Mouse (Mus musculus): Measurements from ENCODE around the gene Odf3.
A peak's percentile ranks its signal among the peaks of the same experiment; 100 is the strongest.
"Not testable (repeated sequence)": the region's sequence is repeated elsewhere in the genome, so short reads cannot be mapped to it uniquely, and the experiment has no call there.

Gene Odf3

GRCm38 (mm10) chr7:140881696-140882468 is 34.3 kb downstream of the Odf3 start, which contains the start of the genes Psmd13 and Sirt3:
Gene Psmd13 (plus strand): TSS chr7:140881968.
Gene Sirt3 (minus strand): TSS chr7:140882309.
- peak; percentile 94 for DNase-seq (ENCODE audit: low read depth, low spot score)

DNA sequence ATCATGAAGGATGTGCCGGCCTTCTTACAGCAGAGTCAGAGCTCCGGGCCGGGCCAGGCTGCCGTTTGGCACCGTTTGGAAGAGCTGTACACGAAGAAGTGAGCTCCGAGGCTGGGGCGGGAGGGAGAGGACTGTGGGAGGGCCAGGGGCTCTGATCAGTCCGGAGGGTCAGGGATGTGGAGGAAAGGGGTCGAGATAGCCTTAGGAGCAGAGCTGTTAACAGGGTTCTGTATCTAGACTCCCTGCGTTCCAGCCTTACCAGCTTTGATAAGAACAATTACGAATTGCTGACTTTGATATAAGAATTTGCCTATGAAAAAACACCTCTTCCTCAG is 34.8 kb downstream of the Odf3 start:
- DNase-seq (ENCODE audit: low read depth, low spot score), result no peak

DNA sequence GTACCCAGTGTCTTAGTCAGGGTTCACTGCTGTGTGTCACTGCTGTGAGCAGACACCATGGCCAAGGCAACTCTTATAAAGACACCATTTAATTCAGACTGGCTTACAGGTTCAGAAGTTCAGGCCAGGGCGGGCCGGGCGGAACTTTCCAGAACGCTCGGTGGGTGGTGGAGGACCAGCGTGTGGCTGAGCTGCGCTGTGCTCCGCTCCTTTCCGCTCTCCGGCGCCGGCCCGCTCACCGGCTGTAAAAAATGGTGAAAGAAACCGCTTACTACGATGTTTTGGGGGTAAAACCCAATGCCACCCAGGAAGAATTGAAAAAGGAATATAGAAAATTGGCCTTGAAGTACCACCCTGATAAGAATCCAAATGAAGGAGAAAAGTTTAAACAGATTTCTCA is 43.0 kb downstream of the Odf3 start:
- not testable (repeated sequence) for DNase-seq (ENCODE audit: low read depth, low spot score)

DNA sequence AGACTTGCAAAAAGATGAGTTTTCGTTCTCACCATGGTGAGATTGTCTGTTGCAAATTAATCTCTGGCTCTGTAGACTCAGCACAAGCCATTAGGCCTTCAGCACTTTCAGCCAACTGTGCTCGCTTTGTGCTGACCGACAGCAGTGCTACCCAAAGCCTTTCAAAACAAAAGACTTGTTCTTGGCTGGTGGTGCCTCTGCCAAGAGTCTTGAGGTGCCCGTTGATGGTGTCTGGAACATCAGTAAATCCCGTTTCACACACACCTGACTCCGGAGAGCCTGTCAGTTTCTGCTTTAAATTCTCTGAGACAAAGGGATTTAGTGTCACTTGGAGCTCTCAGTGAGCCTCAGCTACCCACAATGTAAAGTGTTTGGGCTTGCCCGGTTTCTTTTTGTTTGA is 46.4 kb downstream of the Odf3 start:
- DNase-seq (ENCODE audit: low read depth, low spot score), result no peak

DNA sequence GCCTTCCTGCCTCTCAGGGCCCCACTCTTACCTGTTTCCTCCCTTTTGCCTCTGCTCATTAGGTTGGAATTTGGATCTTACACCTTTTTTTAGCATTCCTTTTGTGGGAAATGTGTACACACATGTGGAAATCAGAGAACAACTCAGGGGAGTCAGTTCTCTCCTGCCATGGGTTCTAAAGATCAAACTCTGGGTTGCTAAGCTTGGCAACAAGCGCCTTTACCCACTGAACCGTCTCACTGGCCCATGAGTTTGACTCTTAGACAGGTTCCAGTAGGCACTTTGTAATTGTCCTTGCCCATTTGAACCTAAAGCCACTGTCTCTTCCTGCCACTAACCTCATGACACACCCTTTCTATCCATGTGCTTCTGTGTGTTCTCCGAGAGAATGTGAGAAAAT is 47.0 kb downstream of the Odf3 start:
- DNase-seq (ENCODE audit: low read depth, low spot score), result no peak

- DNase-seq (ENCODE audit: low read depth, low spot score), result no peak
Measured at GRCm38 (mm10) chr7:140897863-140898262, 50.3 kb downstream of the Odf3 start.

GRCm38 (mm10) chr7:140899121-140899520 is 51.5 kb downstream of the Odf3 start:
- no peak for DNase-seq (ENCODE audit: low read depth, low spot score)

DNA sequence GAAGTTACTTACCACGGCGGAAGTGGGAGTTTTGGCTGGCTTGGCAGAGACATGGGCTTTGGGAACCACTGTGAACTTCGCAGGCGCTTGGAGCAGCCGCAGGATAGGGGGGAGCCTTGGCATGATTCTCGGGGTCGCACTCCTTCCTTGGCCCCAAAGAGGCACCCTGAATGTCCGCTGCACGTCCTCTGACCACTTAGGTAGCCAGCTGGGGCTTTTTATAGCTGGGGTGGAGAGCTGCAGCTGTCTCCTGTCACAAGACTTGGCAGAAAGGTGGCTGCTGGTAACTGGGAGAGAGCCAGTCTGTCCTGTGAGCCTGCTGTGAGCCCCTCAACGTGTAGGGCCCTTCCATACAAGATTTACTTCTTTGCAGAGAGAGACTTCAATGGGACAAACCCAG is 52.6 kb downstream of the Odf3 start, which contains the start of gene Cox8b:
Gene Cox8b, minus strand, starts transcription at position 227 of the 400 bp plus-strand sequence.
- no peak for DNase-seq (ENCODE audit: low read depth, low spot score)

Measured in forelimb bud, embryonic 11.5 days (tissue).